Mouse (Mus musculus): ENCODE results near the gene Macrod1.

- TF ChIP-seq CTCF (conservative IDR thresholded peaks at IDR 0.05; ENCODE audit: insufficient read depth, insufficient read length, low read depth, low read length) (no peak), POLR2A (IDR thresholded peaks at IDR 0.05; ENCODE audit: low read depth, low read length) (no peak)
Measured at GRCm38 (mm10) chr19:7148541-7149085, 92.0 kb downstream of the Macrod1 start.
